Mouse (Mus musculus) lung, adult 2 months (tissue): ENCODE measurements around the gene Adgrv1.

ENCODE experiments used
- CTCF ChIP-seq: fragments of 200-500 bp; IDR thresholded peaks from 2 replicates; pipeline ENCODE4 v1.5.1; 2011; ENCODE audit warnings: mild to moderate bottlenecking, low read length, control low read depth; ENCODE audit not compliant: insufficient read depth
- POLR2A ChIP-seq: fragments of 200-500 bp; IDR thresholded peaks from 2 replicates; pipeline ENCODE4 v1.6.1; 2011; ENCODE audit warnings: low read depth, mild to moderate bottlenecking, control low read depth, low read length, borderline replicate concordance; ENCODE audit errors: extremely low read depth

GRCm38 (mm10) chr13:81108526-81109302 lies 524.2 kb downstream of the Adgrv1 start:
- no peak for TF ChIP-seq POLR2A
- no peak for TF ChIP-seq CTCF
